Mouse (Mus musculus): ENCODE measurements around the gene Taco1. TPM values are rescaled to one million over a fixed set of nuclear protein-coding genes. Genes with fewer than 3 reads are reported as not detected.
"Not testable (repeated sequence)": the region's sequence is repeated elsewhere in the genome, so short reads cannot be mapped to it uniquely, and the experiment has no call there.

Gene Taco1
- polyA plus RNA-seq (2015; fragmentation: Nextera tagmentation; extraction: Ambion mirVana): 7.0 and 7.5 TPM in 2 replicates

DNA sequence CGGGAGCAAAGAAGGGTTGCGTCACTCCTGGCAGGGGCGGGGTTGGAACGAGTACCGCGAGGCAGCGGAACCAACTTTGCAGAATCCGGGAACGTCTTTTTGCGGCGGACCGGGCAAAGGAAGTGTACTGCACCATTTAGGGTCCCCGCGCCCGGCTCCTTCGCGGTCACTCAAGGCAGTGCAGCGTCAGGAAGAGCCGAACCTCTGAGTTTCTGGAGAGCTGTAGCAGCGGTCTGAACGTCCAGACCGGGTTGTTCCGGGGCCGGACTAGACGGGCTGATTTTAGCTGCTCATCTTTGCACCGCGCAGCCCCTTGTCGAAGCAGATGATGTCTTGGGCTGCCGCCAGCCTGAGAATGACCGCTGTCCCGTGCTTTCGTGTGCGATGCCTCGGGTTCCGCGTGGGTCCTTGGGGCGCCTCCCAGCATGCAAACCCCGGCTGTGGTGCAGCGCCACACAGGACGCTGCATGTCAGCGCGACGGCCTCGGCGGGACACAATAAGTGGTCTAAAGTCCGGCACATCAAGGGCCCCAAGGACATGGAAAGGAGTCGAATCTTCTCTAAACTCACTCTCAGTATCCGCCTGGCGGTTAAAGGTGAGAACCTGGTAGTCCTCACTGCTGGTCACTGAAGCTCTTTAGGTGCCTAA, at the start of gene Taco1:
Gene Taco1 (plus strand): TSS at position 139 of the 649 bp plus-strand sequence.
- peaks cover 5% of the 10 kb centered on the region for H3K4me1 ChIP-seq (replicated peaks; ENCODE audit: control insufficient read depth, insufficient read depth, low read length)
- peak within 1 kb of the TSS; percentile 60 for H3K4me3 ChIP-seq (replicated peaks; ENCODE audit: low read length)
- H3K36me3 ChIP-seq (ENCODE audit: control insufficient read depth, insufficient read depth): no peaks in the 10 kb centered on the region
- H3K9me3 ChIP-seq (ENCODE audit: control insufficient read depth, low read length): no peaks in the 10 kb centered on the region
- peak within 1 kb of the TSS; percentile 72 for H3K9ac ChIP-seq (replicated peaks; ENCODE audit: low read depth, low read length)
- H3K27ac ChIP-seq (ENCODE audit: low read length): peak within 1 kb of the TSS; percentile 72
- peak; percentile 99 for ATAC-seq
- peak within 1 kb of the TSS; percentile 96 for H3K4me2 ChIP-seq (ENCODE audit: low read length)
- under 1% methylated on average over 49 of the region's 49 CpGs for WGBS
- no peaks in the 10 kb centered on the region for H3K27me3 ChIP-seq (replicated peaks; ENCODE audit: control insufficient read depth, insufficient read depth, low read length)

DNA sequence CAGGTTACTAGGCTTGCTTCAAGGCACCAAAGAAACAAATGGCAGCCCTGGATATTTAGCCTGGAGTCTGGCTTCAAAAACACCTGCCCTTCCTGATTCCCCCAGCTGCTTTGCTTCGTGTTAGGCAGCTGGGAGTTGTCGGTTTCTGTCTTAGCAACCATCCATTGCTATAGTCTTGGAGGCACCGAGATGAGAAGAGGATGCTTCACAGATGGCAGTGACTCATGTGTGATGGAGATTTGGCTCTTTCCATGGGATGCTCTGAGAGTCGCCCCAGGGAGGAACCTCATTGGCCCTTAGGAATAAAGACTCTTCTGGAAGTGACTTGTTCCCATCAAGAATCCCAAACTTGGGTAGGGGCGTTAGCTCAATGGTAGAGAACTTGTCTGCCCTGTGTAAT, 49.4 kb upstream of the Taco1 start:
- no peak overlapping the region for H3K4me2 ChIP-seq (ENCODE audit: low read length)
- peaks cover 9% of the 10 kb centered on the region for H3K27me3 ChIP-seq (replicated peaks; ENCODE audit: control insufficient read depth, insufficient read depth, low read length)
- 82% methylated on average over 5 of the region's 5 CpGs for WGBS
- peaks cover 16% of the 10 kb centered on the region for H3K4me1 ChIP-seq (replicated peaks; ENCODE audit: control insufficient read depth, insufficient read depth, low read length)
- no peak for ATAC-seq
- H3K9me3 ChIP-seq (ENCODE audit: control insufficient read depth, low read length): no peaks in the 10 kb centered on the region
- H3K36me3 ChIP-seq (ENCODE audit: control insufficient read depth, insufficient read depth): no peaks in the 10 kb centered on the region
- H3K27ac ChIP-seq (ENCODE audit: low read length): no peak overlapping the region
- no peak overlapping the region for H3K4me3 ChIP-seq (replicated peaks; ENCODE audit: low read length)
- H3K9ac ChIP-seq (replicated peaks; ENCODE audit: low read depth, low read length): no peak overlapping the region

DNA sequence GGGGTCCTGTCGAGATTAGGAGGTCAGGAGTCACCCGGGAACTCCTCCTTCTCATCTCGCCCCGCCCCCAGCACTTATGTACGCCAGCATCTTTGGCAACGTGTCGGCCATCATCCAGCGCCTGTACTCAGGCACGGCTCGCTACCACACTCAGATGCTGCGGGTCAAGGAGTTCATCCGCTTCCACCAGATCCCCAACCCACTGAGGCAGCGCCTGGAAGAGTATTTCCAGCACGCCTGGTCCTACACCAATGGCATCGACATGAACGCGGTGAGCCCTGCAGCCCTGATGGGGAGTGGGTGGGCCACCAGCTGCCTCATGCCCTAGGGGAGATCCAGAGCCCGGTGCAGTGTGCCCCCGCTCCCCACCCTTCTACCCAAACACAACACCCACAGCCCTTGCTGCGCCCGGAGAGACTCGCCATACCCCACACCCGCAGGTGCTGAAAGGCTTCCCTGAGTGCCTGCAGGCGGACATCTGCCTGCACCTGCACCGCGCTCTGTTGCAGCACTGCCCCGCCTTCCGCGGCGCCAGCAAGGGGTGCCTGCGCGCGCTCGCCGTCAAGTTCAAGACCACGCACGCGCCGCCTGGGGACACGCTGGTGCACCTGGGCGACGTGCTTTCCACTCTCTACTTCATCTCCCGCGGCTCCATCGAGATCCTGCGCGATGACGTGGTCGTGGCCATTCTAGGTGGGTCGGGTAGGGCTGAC, 45.7 kb upstream of the Taco1 start:
- Histone ChIP-seq H3K4me1 (replicated peaks; ENCODE audit: control insufficient read depth, insufficient read depth, low read length) (peaks cover 10% of the 10 kb centered on the region), H3K9ac (replicated peaks; ENCODE audit: low read depth, low read length) (peak overlapping the region; percentile 63), H3K27ac (ENCODE audit: low read length) (0 out of 2 replicates have a peak overlapping the region, but pooled peaks have one; percentile 14), H3K36me3 (ENCODE audit: control insufficient read depth, insufficient read depth) (no peaks in the 10 kb centered on the region), H3K4me3 (replicated peaks; ENCODE audit: low read length) (peak overlapping the region; percentile 54), H3K9me3 (ENCODE audit: control insufficient read depth, low read length) (no peaks in the 10 kb centered on the region), H3K27me3 (replicated peaks; ENCODE audit: control insufficient read depth, insufficient read depth, low read length) (peaks cover 9% of the 10 kb centered on the region), H3K4me2 (ENCODE audit: low read length) (peak overlapping the region; percentile 85)
- WGBS: under 1% methylated on average over 49 of the region's 50 CpGs
- ATAC-seq: peak; percentile 72

DNA sequence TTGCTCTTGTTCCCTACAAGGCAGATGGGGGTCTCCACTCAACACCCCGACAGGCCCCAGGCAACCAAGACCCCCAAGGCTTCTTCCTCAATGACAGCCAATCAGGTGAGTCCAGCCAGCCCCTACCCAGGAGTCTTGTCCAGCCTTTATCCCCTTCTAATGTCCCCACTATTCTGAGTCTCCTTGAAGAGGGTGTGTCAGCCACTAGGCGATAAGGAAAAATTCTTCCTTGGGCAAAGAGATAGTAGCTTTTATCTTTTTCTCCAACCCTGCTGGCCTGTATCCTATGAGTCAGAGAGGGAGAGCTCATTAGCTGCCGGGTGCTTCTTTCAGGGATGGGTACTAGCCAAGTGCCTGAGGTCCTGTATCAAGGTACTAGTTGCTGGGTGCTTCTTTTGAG, 40.1 kb upstream of the Taco1 start:
- ATAC-seq: no peak
- H3K9me3 ChIP-seq (ENCODE audit: control insufficient read depth, low read length): no peaks in the 10 kb centered on the region
- H3K27me3 ChIP-seq (replicated peaks; ENCODE audit: control insufficient read depth, insufficient read depth, low read length): peaks cover 5% of the 10 kb centered on the region
- 82% methylated on average over 3 of the region's 3 CpGs for WGBS
- no peak overlapping the region for H3K4me3 ChIP-seq (replicated peaks; ENCODE audit: low read length)
- no peak overlapping the region for H3K27ac ChIP-seq (ENCODE audit: low read length)
- H3K4me2 ChIP-seq (ENCODE audit: low read length): no peak overlapping the region
- H3K36me3 ChIP-seq (ENCODE audit: control insufficient read depth, insufficient read depth): no peaks in the 10 kb centered on the region
- no peak overlapping the region for H3K9ac ChIP-seq (replicated peaks; ENCODE audit: low read depth, low read length)
- H3K4me1 ChIP-seq (replicated peaks; ENCODE audit: control insufficient read depth, insufficient read depth, low read length): no peaks in the 10 kb centered on the region

DNA sequence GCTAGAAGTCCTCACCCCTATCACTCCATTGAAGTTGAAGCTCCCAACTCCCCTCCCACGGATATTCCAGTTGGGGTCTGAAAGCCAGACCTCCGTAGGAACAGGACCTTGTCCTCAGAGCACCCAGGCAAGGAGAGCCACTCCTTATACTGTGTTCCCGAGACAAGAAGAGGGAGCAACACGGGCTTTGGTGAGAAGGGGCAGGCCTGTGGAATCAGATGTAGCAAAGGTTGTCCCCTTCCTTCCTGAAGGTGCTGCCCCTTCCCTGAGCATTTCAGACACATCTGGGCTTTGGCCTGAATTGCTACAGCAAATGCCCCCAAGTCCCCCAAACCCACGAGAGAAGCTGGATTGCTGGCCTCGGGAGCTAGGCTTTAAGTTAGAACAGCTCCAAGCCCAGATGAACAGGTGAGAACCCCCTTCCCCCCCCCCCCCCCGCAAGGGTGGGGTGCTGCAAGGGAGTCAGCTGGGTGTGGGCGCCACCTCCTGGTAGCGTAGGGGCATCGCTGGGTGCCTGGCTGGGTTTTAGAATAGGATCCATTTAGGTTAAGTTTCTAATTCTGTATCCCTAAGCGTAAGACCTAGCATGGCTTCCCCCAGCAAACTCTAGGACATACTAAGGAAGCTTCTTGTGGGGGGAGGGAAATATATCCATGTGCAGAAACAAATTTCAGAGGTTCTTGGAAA, 39.3 kb upstream of the Taco1 start:
- no peak overlapping the region for H3K9ac ChIP-seq (replicated peaks; ENCODE audit: low read depth, low read length)
- H3K36me3 ChIP-seq (ENCODE audit: control insufficient read depth, insufficient read depth): no peaks in the 10 kb centered on the region
- H3K27me3 ChIP-seq (replicated peaks; ENCODE audit: control insufficient read depth, insufficient read depth, low read length): no peaks in the 10 kb centered on the region
- H3K27ac ChIP-seq (ENCODE audit: low read length): no peak overlapping the region
- H3K4me3 ChIP-seq (replicated peaks; ENCODE audit: low read length): no peak overlapping the region
- ATAC-seq: 0 out of 2 replicates have a peak, but pooled peaks have one; percentile 28
- H3K4me1 ChIP-seq (replicated peaks; ENCODE audit: control insufficient read depth, insufficient read depth, low read length): no peaks in the 10 kb centered on the region
- H3K4me2 ChIP-seq (ENCODE audit: low read length): no peak overlapping the region
- no peaks in the 10 kb centered on the region for H3K9me3 ChIP-seq (ENCODE audit: control insufficient read depth, low read length)
- 41% methylated on average over 10 of the region's 11 CpGs for WGBS

DNA sequence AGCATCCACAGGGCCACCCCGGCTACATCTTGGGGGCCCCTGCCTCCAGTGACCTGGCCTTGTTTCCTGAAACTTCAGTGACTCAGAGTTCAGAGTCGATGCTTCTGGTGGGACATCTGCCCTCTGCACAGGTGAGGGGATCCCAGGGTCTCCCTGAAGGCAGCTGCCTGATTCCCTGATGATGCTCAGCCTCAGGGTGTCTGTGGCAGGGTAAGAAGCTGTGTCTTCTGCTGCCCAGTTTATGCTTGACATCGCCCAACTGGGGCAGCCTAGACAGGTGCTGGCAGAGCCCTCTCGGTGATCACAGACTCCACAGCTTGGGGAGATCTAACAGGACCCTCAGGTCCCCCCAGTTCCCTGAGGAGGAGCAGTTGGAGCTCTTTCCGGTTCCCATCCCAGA, 38.3 kb upstream of the Taco1 start:
- Histone ChIP-seq H3K4me2 (ENCODE audit: low read length) (no peak overlapping the region), H3K4me1 (replicated peaks; ENCODE audit: control insufficient read depth, insufficient read depth, low read length) (no peaks in the 10 kb centered on the region), H3K27me3 (replicated peaks; ENCODE audit: control insufficient read depth, insufficient read depth, low read length) (no peaks in the 10 kb centered on the region), H3K27ac (ENCODE audit: low read length) (no peak overlapping the region), H3K4me3 (replicated peaks; ENCODE audit: low read length) (no peak overlapping the region), H3K9me3 (ENCODE audit: control insufficient read depth, low read length) (no peaks in the 10 kb centered on the region), H3K36me3 (ENCODE audit: control insufficient read depth, insufficient read depth) (no peaks in the 10 kb centered on the region), H3K9ac (replicated peaks; ENCODE audit: low read depth, low read length) (no peak overlapping the region)
- WGBS: 94% methylated on average over 5 of the region's 5 CpGs
- no peak for ATAC-seq

DNA sequence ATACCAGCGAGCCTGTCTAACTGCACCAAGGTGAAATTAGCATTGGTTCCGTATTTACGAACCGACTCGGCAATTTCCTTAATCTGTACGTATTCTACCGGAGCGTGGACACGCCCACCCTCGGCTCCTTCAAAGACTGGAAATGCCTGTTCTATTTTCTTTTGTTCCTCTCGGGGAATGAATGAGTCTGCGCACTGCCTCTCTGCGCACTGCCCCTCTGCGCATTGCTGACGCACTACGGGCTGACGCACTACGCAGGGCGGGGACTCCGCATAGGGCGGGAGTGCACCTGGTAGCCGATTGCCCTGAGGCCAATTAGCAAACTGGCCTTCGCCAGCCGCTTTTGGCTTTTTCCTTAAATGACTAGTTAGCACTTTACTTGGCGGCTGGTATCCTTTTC, 33.8 kb upstream of the Taco1 start:
- H3K4me3 ChIP-seq (replicated peaks; ENCODE audit: low read length): peak overlapping the region; percentile 40
- peaks cover 10% of the 10 kb centered on the region for H3K4me1 ChIP-seq (replicated peaks; ENCODE audit: control insufficient read depth, insufficient read depth, low read length)
- H3K9me3 ChIP-seq (ENCODE audit: control insufficient read depth, low read length); H3K36me3 ChIP-seq (ENCODE audit: control insufficient read depth, insufficient read depth); H3K27me3 ChIP-seq (replicated peaks; ENCODE audit: control insufficient read depth, insufficient read depth, low read length); ATAC-seq: not testable (repeated sequence)
- WGBS: 29% methylated on average over 5 of the region's 25 CpGs
- peak overlapping the region; percentile 16; the same call in 1 of the 2 replicates for H3K4me2 ChIP-seq (ENCODE audit: low read length)
- peak overlapping the region; percentile 80 for H3K27ac ChIP-seq (ENCODE audit: low read length)
- 0 out of 2 replicates have a peak overlapping the region, but pooled peaks have one; percentile 35 for H3K9ac ChIP-seq (replicated peaks; ENCODE audit: low read depth, low read length)

DNA sequence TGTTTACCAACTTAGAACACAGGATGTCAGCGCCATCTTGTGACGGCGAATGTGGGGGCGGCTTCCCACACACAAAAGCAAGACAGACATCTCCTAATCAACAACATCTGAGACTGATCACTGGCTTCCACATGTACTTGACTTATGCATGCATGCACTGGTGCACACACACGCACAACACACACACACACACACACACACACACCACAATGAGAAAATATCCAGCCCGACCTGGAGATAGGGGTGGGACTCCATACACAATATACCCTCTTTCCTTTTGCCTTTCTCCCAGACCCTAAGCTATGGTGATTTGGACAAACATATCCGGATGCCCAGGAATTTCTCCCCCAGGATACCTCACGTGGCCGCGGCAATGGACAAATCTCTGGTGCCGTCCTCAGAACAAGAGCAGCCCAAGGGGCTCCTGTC, 32.4 kb upstream of the Taco1 start:
- Histone ChIP-seq H3K9me3 (ENCODE audit: control insufficient read depth, low read length) (no peaks in the 10 kb centered on the region), H3K9ac (replicated peaks; ENCODE audit: low read depth, low read length) (peak overlapping the region; percentile 27), H3K4me3 (replicated peaks; ENCODE audit: low read length) (peak overlapping the region; percentile 13; the same call in 1 of the 2 replicates), H3K27ac (ENCODE audit: low read length) (peak overlapping the region; percentile 83), H3K36me3 (ENCODE audit: control insufficient read depth, insufficient read depth) (no peaks in the 10 kb centered on the region), H3K27me3 (replicated peaks; ENCODE audit: control insufficient read depth, insufficient read depth, low read length) (no peaks in the 10 kb centered on the region), H3K4me1 (replicated peaks; ENCODE audit: control insufficient read depth, insufficient read depth, low read length) (peaks cover 21% of the 10 kb centered on the region), H3K4me2 (ENCODE audit: low read length) (peak overlapping the region; percentile 41)
- no peak for ATAC-seq
- 38% methylated on average over 11 of the region's 11 CpGs for WGBS

DNA sequence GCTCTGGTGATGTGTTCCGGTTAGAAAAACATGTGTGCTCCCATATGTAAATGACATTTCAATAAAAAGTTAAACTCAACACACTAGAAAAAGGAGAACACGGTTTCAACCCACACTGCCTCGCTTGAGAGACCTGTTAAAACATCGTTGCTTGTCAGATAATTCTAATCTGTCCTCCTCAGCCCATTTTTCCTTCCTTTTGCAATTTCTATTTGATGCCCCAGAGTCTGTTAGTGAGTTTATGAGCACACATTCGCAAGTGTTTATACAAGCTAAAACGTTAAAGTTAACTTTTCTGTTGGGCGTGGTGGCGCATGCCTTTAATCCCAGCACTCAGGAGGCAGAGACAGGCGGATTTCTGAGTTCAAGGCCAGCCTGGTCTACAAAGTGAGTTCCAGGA, 30.9 kb upstream of the Taco1 start:
- ATAC-seq: no peak
- Histone ChIP-seq H3K9me3 (ENCODE audit: control insufficient read depth, low read length) (no peaks in the 10 kb centered on the region), H3K36me3 (ENCODE audit: control insufficient read depth, insufficient read depth) (no peaks in the 10 kb centered on the region), H3K4me2 (ENCODE audit: low read length) (no peak overlapping the region), H3K27me3 (replicated peaks; ENCODE audit: control insufficient read depth, insufficient read depth, low read length) (no peaks in the 10 kb centered on the region), H3K4me3 (replicated peaks; ENCODE audit: low read length) (no peak overlapping the region), H3K9ac (replicated peaks; ENCODE audit: low read depth, low read length) (no peak overlapping the region), H3K4me1 (replicated peaks; ENCODE audit: control insufficient read depth, insufficient read depth, low read length) (peaks cover 33% of the 10 kb centered on the region), H3K27ac (ENCODE audit: low read length) (no peak overlapping the region)
- WGBS: 87% methylated on average over 9 of the region's 9 CpGs

Measured in forebrain, embryonic 16.5 days (tissue).